Mouse (Mus musculus) intestine, embryonic 14.5 days (tissue): ENCODE data around the gene Rpl41. TPM values are rescaled to one million over a fixed set of nuclear protein-coding genes. Genes with fewer than 3 reads are reported as not detected.

Source experiments
- ATAC-seq: fragments of 200-750 bp; cut with Nextera tagmentation; replicated peaks from 2 replicates; pipeline ENCODE4 v1.8.0; 2017; ENCODE audit warnings: low read depth, moderate number of reproducible peaks, moderate TSS enrichment, moderate library complexity; ENCODE audit not compliant: low FRiP score, low TSS enrichment
- DNase-seq: peaks from one replicate; pipeline ENCODE4 v3.0.0-alpha.2; 2018; ENCODE audit warnings: low spot score
- H3K27ac ChIP-seq: fragments of 300-500 bp; sonication (generic); 2 replicates; pipeline ENCODE4 v1.5.1; 2014; ENCODE audit warnings: low read depth, mild to moderate bottlenecking, control low read depth
- H3K27me3 ChIP-seq: fragments of 300-500 bp; sonication (generic); replicated peaks from 2 replicates; pipeline ENCODE4 v1.6.1; 2014; ENCODE audit warnings: low read length, control low read depth; ENCODE audit not compliant: control insufficient read depth, insufficient read depth
- H3K36me3 ChIP-seq: fragments of 300-500 bp; sonication (generic); 2 replicates; pipeline ENCODE4 v1.6.1; 2014; ENCODE audit warnings: low read length, control low read depth; ENCODE audit not compliant: control insufficient read depth, insufficient read depth
- H3K4me1 ChIP-seq: fragments of 300-500 bp; sonication (generic); replicated peaks from 2 replicates; pipeline ENCODE4 v1.6.1; 2014; ENCODE audit warnings: low read length, control low read depth, mixed read lengths; ENCODE audit not compliant: control insufficient read depth, insufficient read depth
- H3K4me2 ChIP-seq: fragments of 300-500 bp; sonication (generic); 2 replicates; pipeline ENCODE4 v1.6.1; 2014; ENCODE audit warnings: low read length
- H3K4me3 ChIP-seq: fragments of 300-500 bp; sonication (generic); 2 replicates; pipeline ENCODE4 v1.5.1; 2014; ENCODE audit warnings: low read depth, low read length, control low read depth, mixed read lengths
- H3K9ac ChIP-seq: fragments of 300-500 bp; sonication (generic); 2 replicates; pipeline ENCODE4 v1.6.1; 2014; ENCODE audit warnings: mild to moderate bottlenecking, low read length
- H3K9me3 ChIP-seq: fragments of 300-500 bp; sonication (generic); 2 replicates; pipeline ENCODE4 v1.6.1; 2016; ENCODE audit warnings: low read length, control low read depth; ENCODE audit not compliant: control insufficient read depth
- WGBS: fragments of 180-500 bp; shearing (Covaris S2); extraction: QIAGEN DNeasy Blood & Tissue Kit; methylation state at CpG from one replicate; pipeline ENCODE4 v1.1.7; 2014; 5-methylcytosine and 5-hydroxymethylcytosine counted together
- polyA plus RNA-seq: library from polyadenylated mRNA; unstranded; fragments of >200 nt; fragmentation: Nextera tagmentation; extraction: Ambion mirVana; gene quantifications from 2 replicates; pipeline ENCODE4 v1.2.1, GENCODE M21; 2014

Rpl41 gene
- polyA plus RNA-seq, 1 experiment from 2014 or later, result 5,210 TPM

- peaks cover 9% of the 10 kb centered on the region for H3K4me1 ChIP-seq
- peak overlapping the region; percentile 64 for H3K9ac ChIP-seq
- WGBS, result 16% methylated on average over 11 of the region's 11 CpGs
- peak overlapping the region; percentile 82 for H3K4me2 ChIP-seq
- H3K27me3 ChIP-seq, result no peaks in the 10 kb centered on the region
- peak overlapping the region; percentile 78 for H3K4me3 ChIP-seq
- peak overlapping the region; percentile 73; the same call in 1 of the 2 replicates for H3K27ac ChIP-seq
- peaks cover 22% of the 10 kb centered on the region for H3K36me3 ChIP-seq
- DNase-seq, result no peak
- no peaks in the 10 kb centered on the region for H3K9me3 ChIP-seq
- ATAC-seq, result no peak
Measured at GRCm38 (mm10) chr10:128524111-128524731, 24.9 kb downstream of the Rpl41 start.

- H3K4me2 ChIP-seq, result no peak overlapping the region
- 83% methylated on average over 6 of the region's 6 CpGs for WGBS
- no peak for ATAC-seq
Measured at GRCm38 (mm10) chr10:128522351-128522750, 26.8 kb downstream of the Rpl41 start.

DNA sequence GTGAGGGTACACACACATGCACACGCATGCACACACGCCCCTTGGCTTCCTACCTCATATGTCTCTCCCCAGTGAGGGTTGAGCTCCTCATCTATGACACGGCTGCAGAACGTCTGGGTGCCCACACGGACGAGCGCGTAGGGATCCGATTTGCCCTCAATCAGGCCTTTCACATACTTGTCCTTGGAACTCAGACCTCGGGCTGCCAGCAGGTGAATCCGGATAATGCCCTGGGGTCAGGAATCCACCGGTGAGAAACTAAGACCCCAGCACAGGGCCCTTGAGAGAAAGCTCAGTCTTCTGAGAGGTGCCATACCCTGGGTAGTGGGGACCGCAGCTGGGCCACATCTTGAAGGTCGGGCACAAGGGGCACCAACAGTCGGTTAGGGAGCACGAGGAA is 28.5 kb downstream of the Rpl41 start:
- WGBS, result 91% methylated on average over 16 of the region's 16 CpGs
- H3K36me3 ChIP-seq, result peaks cover 37% of the 10 kb centered on the region

More at GRCm38 (mm10) chr10:128522351-128522750, 26.8 kb downstream of the Rpl41 start:
- Histone ChIP-seq H3K27me3 (0 out of 2 replicates have a peak, but pooled peaks cover 3% of the 10 kb centered on the region), H3K9me3 (no peaks in the 10 kb centered on the region), H3K4me1 (peaks cover 9% of the 10 kb centered on the region), H3K27ac (no peak overlapping the region), H3K9ac (no peak overlapping the region), H3K36me3 (peaks cover 28% of the 10 kb centered on the region), H3K4me3 (no peak overlapping the region)
- DNase-seq, result no peak

DNA sequence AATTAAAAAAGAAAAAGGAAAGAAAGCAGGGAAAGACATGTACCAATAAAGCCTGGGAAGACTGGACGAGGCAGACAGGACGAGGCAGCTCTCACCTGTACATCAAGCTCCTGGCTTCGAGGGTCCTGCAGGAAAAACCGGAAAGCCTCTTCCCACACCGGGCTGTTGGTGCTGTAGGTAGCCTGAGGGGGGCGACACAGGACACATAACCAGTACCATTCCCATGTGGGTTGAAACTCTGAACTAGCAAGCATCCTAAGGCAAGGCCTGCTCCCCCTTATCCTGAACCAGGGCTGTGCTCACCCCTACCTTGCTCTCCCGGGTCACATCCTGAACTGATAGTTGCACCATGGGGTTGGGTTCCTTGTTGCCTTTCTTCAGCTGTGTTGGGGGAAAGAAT is 30.3 kb downstream of the Rpl41 start:
- no peak overlapping the region for H3K4me2 ChIP-seq
- no peak for ATAC-seq
- 0 out of 2 replicates have a peak, but pooled peaks cover 6% of the 10 kb centered on the region for H3K27me3 ChIP-seq
- no peaks in the 10 kb centered on the region for H3K4me1 ChIP-seq
- H3K36me3 ChIP-seq, result peaks cover 52% of the 10 kb centered on the region
- no peak overlapping the region for H3K27ac ChIP-seq
- H3K4me3 ChIP-seq, result no peak overlapping the region
- H3K9ac ChIP-seq, result no peak overlapping the region
- WGBS, result 68% methylated on average over 7 of the region's 7 CpGs
- no peaks in the 10 kb centered on the region for H3K9me3 ChIP-seq
- DNase-seq, result no peak

More for the DNA sequence above, 28.5 kb downstream of the Rpl41 start:
- no peak overlapping the region for H3K4me2 ChIP-seq
- DNase-seq, result no peak
- peaks cover 5% of the 10 kb centered on the region for H3K4me1 ChIP-seq
- ATAC-seq, result no peak
- H3K27me3 ChIP-seq, result 0 out of 2 replicates have a peak, but pooled peaks cover 6% of the 10 kb centered on the region
- no peaks in the 10 kb centered on the region for H3K9me3 ChIP-seq
- H3K9ac ChIP-seq, result no peak overlapping the region
- H3K27ac ChIP-seq, result no peak overlapping the region
- H3K4me3 ChIP-seq, result no peak overlapping the region

- H3K4me2 ChIP-seq, result no peak overlapping the region
- no peaks in the 10 kb centered on the region for H3K4me1 ChIP-seq
- H3K27me3 ChIP-seq, result 0 out of 2 replicates have a peak, but pooled peaks cover 6% of the 10 kb centered on the region
- peaks cover 58% of the 10 kb centered on the region for H3K36me3 ChIP-seq
- no peak overlapping the region for H3K9ac ChIP-seq
- no peak for ATAC-seq
- no peaks in the 10 kb centered on the region for H3K9me3 ChIP-seq
- no peak overlapping the region for H3K27ac ChIP-seq
- no peak overlapping the region for H3K4me3 ChIP-seq
- no peak for DNase-seq
- 40% methylated on average over 6 of the region's 6 CpGs for WGBS
Measured at GRCm38 (mm10) chr10:128516677-128517076, 32.4 kb downstream of the Rpl41 start.

DNA sequence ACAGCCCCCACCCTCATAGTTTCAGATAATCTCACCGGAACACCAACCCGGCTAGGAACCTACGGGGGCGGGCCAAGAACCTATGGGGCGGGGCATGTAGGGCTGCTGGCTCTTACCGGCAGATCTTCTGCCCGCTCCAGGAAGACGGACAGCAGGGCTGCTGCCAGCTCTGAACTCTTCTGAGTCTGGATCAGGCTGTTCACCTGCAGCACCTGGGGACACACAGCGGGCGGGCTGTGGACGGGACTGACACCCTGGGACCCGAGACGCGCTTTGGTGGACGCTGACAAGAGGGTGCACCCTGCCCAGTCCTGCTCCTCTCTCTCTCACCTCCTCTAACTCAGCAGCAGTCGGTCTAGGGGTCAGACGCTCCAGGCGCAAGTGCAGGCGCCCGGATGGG is 33.1 kb downstream of the Rpl41 start:
- WGBS, result 32% methylated on average over 20 of the region's 20 CpGs
- peak; percentile 52; the same call in 1 of the 2 replicates for ATAC-seq

GRCm38 (mm10) chr10:128515044-128515443 is 34.1 kb downstream of the Rpl41 start:
- Histone ChIP-seq H3K4me1 (no peaks in the 10 kb centered on the region), H3K27ac (no peak overlapping the region), H3K9ac (no peak overlapping the region), H3K4me2 (no peak overlapping the region), H3K9me3 (no peaks in the 10 kb centered on the region), H3K36me3 (peaks cover 53% of the 10 kb centered on the region), H3K27me3 (0 out of 2 replicates have a peak, but pooled peaks cover 6% of the 10 kb centered on the region), H3K4me3 (no peak overlapping the region)
- 87% methylated on average over 4 of the region's 4 CpGs for WGBS
- DNase-seq (no peak), ATAC-seq (no peak)

More for the DNA sequence above, 33.1 kb downstream of the Rpl41 start:
- H3K4me2 ChIP-seq, result peak overlapping the region; percentile 28; the same call in 1 of the 2 replicates
- no peak overlapping the region for H3K9ac ChIP-seq
- no peak for DNase-seq
- 0 out of 2 replicates have a peak, but pooled peaks cover 6% of the 10 kb centered on the region for H3K27me3 ChIP-seq
- no peaks in the 10 kb centered on the region for H3K9me3 ChIP-seq
- peaks cover 59% of the 10 kb centered on the region for H3K36me3 ChIP-seq
- no peaks in the 10 kb centered on the region for H3K4me1 ChIP-seq
- H3K27ac ChIP-seq, result no peak overlapping the region
- H3K4me3 ChIP-seq, result no peak overlapping the region

DNA sequence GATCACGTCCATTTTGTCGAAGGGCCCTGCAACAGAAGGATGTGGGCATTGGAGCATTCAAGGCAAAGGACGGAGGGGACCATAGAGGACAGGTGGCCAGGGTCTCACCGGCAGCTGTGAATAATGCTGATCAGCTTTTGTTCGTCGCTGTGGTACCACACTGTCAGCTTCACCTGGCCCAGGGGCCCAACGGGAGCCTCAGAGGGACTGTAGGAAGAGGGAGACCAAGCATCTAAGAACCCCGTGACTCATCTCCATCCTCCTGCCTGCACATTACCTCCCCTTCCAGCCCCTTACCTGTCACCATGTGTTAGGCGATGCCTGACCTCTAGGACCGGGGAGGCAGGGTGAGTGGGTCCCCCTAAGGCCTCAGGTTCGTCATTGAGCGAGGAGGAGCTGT is 37.3 kb downstream of the Rpl41 start:
- Histone ChIP-seq H3K27me3 (no peaks in the 10 kb centered on the region), H3K4me2 (no peak overlapping the region), H3K9ac (no peak overlapping the region), H3K4me3 (no peak overlapping the region), H3K27ac (no peak overlapping the region), H3K9me3 (no peaks in the 10 kb centered on the region), H3K36me3 (peaks cover 53% of the 10 kb centered on the region), H3K4me1 (no peaks in the 10 kb centered on the region)
- 80% methylated on average over 12 of the region's 12 CpGs for WGBS
- DNase-seq (no peak), ATAC-seq (no peak)

DNA sequence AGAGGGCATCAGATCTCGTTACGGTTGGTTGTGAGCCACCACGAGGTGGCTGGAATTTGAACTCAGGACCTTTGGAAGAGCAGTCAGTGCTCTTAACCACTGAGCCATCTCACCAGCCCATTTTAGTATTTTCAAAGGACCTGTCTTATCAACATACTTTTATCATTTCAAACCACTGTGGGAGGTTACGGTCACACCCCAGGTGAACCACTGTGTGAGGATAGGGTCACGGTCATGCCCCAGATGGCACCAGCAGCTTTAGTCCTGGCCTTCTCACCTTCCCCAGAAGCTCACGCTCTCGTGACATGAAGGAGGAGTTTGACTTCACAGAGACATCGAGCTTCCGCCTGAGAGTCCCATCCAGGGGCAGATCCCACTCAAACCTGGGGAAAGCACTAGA is 37.9 kb downstream of the Rpl41 start:
- Histone ChIP-seq H3K4me1 (no peaks in the 10 kb centered on the region), H3K4me3 (no peak overlapping the region), H3K4me2 (no peak overlapping the region), H3K9me3 (no peaks in the 10 kb centered on the region), H3K27me3 (no peaks in the 10 kb centered on the region), H3K27ac (no peak overlapping the region), H3K36me3 (peaks cover 51% of the 10 kb centered on the region), H3K9ac (no peak overlapping the region)
- WGBS, result 89% methylated on average over 9 of the region's 9 CpGs
- ATAC-seq (no peak), DNase-seq (no peak)
